ENCODE assay signal across 8 mouse cellular contexts in genomic region chr12:8673974-8674306, GRCm38 (mm10). TPM values are rescaled to one million over a fixed set of nuclear protein-coding genes. Genes with fewer than 3 reads are reported as not detected.
A peak's percentile ranks its signal among the peaks of the same experiment; 100 is the strongest.
DNase-seq lines count a peak whose midpoint lies in the region; ATAC-seq and TF ChIP-seq lines count a peak whose summit lies in the region.

Gene Pum2 (plus strand): TSS chr12:8674134.

- peak; percentile 97 for ATAC-seq in forebrain, embryonic 15.5 days (replicated peaks)
- ATAC-seq in neutrophil, adult 5-6 weeks (ENCODE audit: extremely low read depth, insufficient number of reproducible peaks, low FRiP score, poor library complexity, severe bottlenecking), result peak; percentile 96

- H3K9me3 ChIP-seq in forebrain, embryonic 15.5 days, result no peaks in the 10 kb centered on the region

- H3K36me3 ChIP-seq in forebrain, embryonic 15.5 days, result no peaks in the 10 kb centered on the region

- H3K4me2 ChIP-seq in forebrain, embryonic 15.5 days (replicated peaks), result peak within 1 kb of the TSS; percentile 73

- WGBS in forebrain, embryonic 15.5 days, result 0% methylated on average over 26 of the region's 41 CpGs
- WGBS in lung, adult 2 months, result under 1% methylated on average over 28 of the region's 41 CpGs

- TF ChIP-seq CTCF in lung, adult 2 months (IDR thresholded peaks at IDR 0.05; ENCODE audit: insufficient read depth, low read length), result no peak

- peaks cover 32% of the 10 kb centered on the region for H3K4me1 ChIP-seq in forebrain, embryonic 15.5 days
- peaks cover 11% of the 10 kb centered on the region for H3K4me1 ChIP-seq in lung, adult 2 months (ENCODE audit: control insufficient read depth, insufficient read depth, low read length)

- peak within 1 kb of the TSS; percentile 94 for H3K27ac ChIP-seq in forebrain, embryonic 15.5 days (replicated peaks)

- intact Hi-C loops in heart, postnatal 25 days (cut with DNase I), result loop anchor here (2.0 kb wide), 1 partner anchor 35 kb away; no protein-coding TSS in a partner anchor

- H3K9ac ChIP-seq in forebrain, embryonic 15.5 days (replicated peaks), result peak within 1 kb of the TSS; percentile 85

- H3K27me3 ChIP-seq in forebrain, embryonic 15.5 days, result no peaks in the 10 kb centered on the region

- peak; percentile 87; the same call in 1 of the 2 replicates for TF ChIP-seq POLR2A in lung, adult 2 months (IDR thresholded peaks at IDR 0.05; ENCODE audit: borderline replicate concordance, extremely low read depth, low read depth, low read length)

- peak within 1 kb of the TSS; percentile 60 for H3K4me3 ChIP-seq in forebrain, embryonic 15.5 days
- H3K4me3 ChIP-seq in lung, adult 2 months (replicated peaks; ENCODE audit: extremely low read depth, low read depth, low read length), result peak within 1 kb of the TSS; percentile 85

- DNase-seq in ES-CJ7 (ENCODE audit: low read depth, low spot score), result peak; percentile 91
- peak; percentile 93 for DNase-seq in cerebellum, adult 11 months
- peak; percentile 87 for DNase-seq in heart, postnatal 25 days (ENCODE audit: low spot score)
- DNase-seq in layer of hippocampus, adult 18-20 months (ENCODE audit: low spot score in 2 of 2), result peak; percentile 87 to 94
- DNase-seq in lung, adult 2 months, result peak; percentile 89
- peak; percentile 87 to 89 for DNase-seq in thymus, adult 18-20 months

RNA-seq across cellular contexts. Expression of gene Pum2, which starts in this region (rescaled TPM):
- polyA plus RNA-seq in forebrain, embryonic 15.5 days (2015; fragmentation: Nextera tagmentation; extraction: Ambion mirVana), result 66.5 and 67.7 TPM in 2 replicates
- 100 to 1,000 TPM; 129 to 131 TPM for total RNA-seq in heart, postnatal 25 days (2021)
- total RNA-seq in layer of hippocampus, adult 18-20 months (2021), result 100 to 1,000 TPM; 195 to 211 TPM
- polyA plus RNA-seq in lung, adult 2 months (2012; rRNA removed), result 48.9 and 59.1 TPM in 2 replicates
- 191 and 209 TPM in 2 replicates for total RNA-seq in neutrophil, adult 5-6 weeks (2017)

Comparison
In these comparisons a context has a peak if more than half of its experiments do, and no peak if none do; other contexts are left out.
1. Peak in every context shown above with its lines: DNase-seq, ATAC-seq, H3K4me3 ChIP-seq and H3K27ac ChIP-seq.